Mouse (Mus musculus): ENCODE measurements at regions not wholly inside any gene's neighbourhood (a gene's known extent, or its start where the extent isn't known, plus 50 kb on each side); places are given as distances from the start of the nearest gene placed in this dataset.

GRCm38 (mm10) chr12:27062061-27062461 is 280.3 kb downstream of the Sox11 start:
- no peak for DNase-seq (ENCODE audit: low spot score in 2 of 2)

DNA sequence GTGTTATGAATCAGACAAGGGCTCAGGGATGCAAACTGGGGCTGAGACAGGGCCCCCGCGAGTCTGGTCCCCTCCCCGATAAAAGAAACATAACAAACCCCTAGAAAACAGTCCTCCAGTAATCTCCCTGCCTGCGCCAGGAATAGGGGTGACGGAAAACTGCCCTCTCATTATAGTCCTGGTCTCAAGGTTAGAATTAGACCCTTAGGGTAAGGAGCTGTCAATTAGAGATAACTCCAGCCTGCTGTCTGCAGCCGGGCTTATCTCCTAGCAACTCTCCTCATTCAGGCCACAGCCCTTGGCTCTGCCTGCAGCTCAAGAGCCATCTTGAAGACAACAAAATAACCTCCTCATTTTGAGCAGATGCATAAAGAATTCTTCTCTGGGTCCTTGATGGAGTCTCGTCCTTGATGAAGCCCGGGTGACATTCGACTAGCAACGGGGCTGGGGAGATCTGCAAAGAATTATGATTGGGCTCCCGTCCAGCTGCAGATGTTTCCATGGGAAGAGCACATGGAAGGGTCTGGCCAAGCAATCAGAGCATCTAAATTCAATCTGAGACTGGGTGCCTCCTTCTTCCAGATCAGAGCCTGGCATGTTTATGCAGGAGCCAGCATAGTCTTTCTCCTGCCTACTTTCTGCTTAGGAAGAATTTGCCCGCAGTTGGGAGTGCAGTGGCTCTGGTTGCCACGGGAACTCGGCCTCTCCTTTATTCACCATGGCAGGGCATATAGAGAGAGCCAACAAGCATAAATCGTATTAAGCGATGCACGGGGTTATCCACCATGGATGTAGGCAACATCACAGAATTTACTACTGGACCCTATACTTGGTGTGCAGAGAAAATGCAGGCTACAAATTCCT is 281.2 kb downstream of the Sox11 start:
- DNase-seq (ENCODE audit: low spot score in 2 of 2), result no peak

- DNase-seq (ENCODE audit: low spot score in 2 of 2), result no peak
Observed at GRCm38 (mm10) chr12:27059885-27060284, 282.5 kb downstream of the Sox11 start.

GRCm38 (mm10) chr12:27054411-27054810 is 288.0 kb downstream of the Sox11 start:
- DNase-seq (ENCODE audit: low spot score in 2 of 2), result no peak

GRCm38 (mm10) chr12:27037922-27038321 is 304.5 kb downstream of the Sox11 start:
- no peak for DNase-seq (ENCODE audit: low spot score in 2 of 2)

- no peak for DNase-seq (ENCODE audit: low spot score in 2 of 2)
Observed at GRCm38 (mm10) chr12:27019751-27020150, 322.6 kb downstream of the Sox11 start.

DNA sequence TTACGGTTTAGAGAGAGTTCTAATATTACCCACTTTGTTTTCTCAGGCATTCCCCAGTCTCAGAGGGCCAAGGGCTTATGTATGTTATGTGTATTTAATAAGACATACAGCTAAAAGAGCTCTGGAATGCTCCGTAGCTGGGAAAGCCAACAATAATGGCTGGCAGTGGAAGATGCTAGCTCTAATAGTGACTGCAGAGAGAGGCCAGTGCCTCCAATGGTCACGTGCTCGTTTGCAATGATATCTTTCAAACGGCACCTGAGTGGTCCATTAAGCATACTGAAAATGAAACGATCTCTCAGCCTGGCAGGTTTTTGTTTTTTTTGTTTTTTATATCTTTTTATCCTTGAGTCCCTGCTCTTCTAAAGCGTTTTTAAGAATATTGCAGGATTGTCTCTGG is 324.0 kb downstream of the Sox11 start:
- no peak for DNase-seq (ENCODE audit: low spot score in 2 of 2)

- no peak for DNase-seq (ENCODE audit: low spot score in 2 of 2)
Observed at GRCm38 (mm10) chr12:26999287-26999686, 343.1 kb downstream of the Sox11 start.

GRCm38 (mm10) chr12:26976284-26977065 is 365.9 kb downstream of the Sox11 start:
- no peak for DNase-seq (ENCODE audit: low spot score in 2 of 2)

- no peak for DNase-seq (ENCODE audit: low spot score in 2 of 2)
Observed at GRCm38 (mm10) chr12:26972495-26973113, 369.8 kb downstream of the Sox11 start.

DNA sequence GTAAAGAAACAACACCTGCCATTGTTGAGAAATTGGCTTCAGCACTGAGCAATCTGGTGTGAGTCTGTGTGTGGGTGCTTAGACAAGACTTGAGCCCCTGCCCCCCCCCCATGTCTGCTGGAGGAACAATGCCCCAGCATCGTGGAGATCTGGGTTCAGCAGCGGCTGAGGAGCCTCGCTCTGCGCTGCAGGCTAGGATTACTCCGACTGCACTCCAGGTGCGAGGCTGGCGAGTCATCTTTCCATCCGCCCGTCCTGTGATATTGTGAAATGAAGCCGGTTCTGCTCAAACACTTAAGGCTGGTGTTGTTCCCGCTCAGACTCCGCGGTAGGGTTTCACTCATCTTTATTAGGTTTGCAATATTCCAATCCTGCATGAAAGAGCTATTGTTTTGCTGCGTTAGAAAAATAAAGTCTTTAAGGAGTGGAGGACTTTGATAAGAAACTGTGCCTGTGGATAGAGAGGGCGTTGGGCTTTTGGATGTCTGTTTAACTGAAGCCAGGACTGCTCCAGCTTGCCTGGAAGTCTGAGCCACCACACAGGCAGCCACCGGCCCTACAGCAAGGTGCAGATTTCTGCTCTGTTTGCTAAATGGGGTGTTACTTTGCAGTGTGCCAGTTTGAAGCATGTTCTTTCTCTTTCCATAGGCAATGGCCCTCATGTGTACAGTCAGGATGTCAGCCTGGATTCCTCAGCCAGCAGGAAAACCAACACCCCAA is 375.2 kb downstream of the Sox11 start:
- DNase-seq (ENCODE audit: low spot score in 2 of 2), result no peak

DNA sequence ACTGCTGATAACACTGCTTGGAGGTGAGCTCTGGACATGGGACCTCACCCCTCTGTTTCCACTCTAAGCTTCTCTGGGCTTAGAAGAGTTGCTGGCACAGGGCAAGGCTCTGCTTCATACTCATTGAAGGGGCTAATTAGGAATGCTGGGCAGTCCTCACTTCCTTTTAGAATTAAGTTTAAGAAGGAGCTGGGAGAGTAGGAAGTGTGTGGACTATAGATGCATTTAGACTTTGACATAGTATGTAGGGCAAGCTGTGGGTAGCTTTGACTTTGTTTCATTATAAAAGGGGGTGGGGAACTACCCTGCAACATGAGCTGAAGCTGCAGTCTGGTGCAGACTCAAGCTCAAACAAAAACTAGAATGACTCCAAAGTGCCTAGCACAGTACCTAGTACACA is 378.5 kb downstream of the Sox11 start:
- no peak for DNase-seq (ENCODE audit: low spot score in 2 of 2)

DNA sequence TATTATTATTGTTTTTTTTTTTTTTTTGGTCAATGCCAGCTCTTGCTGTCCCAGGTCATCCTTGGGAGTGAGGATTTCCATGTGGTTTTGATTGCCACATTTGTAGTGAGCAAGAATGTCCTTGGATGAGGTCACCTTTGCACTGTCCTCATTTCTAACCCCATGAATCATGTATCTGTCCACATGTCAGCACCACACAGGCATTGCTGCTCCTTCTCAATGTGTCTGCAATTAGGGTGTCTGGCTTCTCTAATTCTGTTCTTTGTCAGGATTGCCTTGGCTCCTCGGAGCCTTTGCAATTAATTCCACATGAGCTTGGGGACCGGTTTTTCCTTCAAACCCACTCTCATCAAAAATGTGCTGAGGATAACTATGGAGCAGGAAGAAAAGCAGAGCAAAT is 402.5 kb downstream of the Sox11 start:
- no peak for DNase-seq (ENCODE audit: low spot score in 2 of 2)

DNA sequence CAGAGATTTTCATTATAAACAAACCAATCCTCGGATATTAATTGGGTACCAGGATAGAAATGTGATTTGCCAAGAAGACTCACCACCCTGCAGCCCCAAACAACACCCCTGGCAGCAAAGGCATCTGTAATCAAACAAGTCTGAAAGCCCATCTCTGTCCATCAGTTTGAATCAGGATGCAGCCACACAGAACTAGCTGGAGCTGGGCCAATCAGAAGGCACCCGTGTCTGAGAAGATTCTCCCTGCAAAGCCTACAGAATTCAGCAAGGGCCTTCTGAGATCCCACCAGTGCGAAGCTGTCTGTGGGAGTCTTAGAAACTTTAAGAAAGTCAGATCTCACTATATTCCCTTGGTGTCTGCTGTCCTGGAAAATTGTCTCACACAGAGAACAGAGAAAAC is 404.5 kb downstream of the Sox11 start:
- DNase-seq (ENCODE audit: low spot score in 2 of 2), result no peak

DNA sequence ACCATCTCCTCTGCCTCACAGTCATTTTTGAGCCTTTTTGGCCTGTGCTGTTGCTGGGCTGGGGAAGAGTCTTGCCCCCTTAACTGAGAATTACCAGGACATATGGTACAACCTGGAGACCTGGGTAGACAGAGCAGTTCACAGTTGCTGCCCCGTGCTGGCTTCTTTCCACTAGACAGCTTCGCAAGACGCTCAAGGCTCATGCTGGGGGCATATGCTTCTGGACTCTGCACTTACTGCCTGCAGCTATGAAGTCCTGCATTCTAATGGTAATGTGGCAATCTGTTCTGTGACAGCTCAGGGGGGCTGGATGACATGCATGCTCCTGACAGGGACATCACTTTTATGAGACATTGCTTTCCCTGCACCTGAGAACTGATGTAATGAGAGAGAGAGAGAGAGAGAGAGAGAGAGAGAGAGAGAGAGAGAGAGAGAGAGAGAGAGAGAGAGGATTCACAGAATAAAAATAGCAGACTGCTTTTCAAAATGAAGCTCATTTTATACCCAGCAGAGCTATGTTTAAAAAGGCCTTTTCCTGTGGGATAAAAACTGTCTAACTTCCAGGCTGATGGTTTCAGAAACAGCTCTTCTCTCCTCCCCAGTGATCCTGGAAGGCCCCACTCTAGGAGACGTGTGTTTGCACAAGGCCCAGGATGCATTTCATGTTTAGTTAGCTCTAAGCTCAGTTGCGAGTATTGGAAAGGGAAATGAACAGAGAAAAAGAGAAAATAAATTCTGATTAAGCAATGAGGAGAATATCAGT is 405.5 kb downstream of the Sox11 start:
- no peak for DNase-seq (ENCODE audit: low spot score in 2 of 2)

GRCm38 (mm10) chr12:26930155-26930867 is 412.1 kb downstream of the Sox11 start:
- no peak for DNase-seq (ENCODE audit: low spot score in 2 of 2)

GRCm38 (mm10) chr12:26906126-26906525 is 436.2 kb downstream of the Sox11 start:
- no peak for DNase-seq (ENCODE audit: low spot score in 2 of 2)

GRCm38 (mm10) chr12:26903894-26904272 is 434.9 kb downstream of the Cmpk2 start:
- no peak for DNase-seq (ENCODE audit: low spot score in 2 of 2)

DNA sequence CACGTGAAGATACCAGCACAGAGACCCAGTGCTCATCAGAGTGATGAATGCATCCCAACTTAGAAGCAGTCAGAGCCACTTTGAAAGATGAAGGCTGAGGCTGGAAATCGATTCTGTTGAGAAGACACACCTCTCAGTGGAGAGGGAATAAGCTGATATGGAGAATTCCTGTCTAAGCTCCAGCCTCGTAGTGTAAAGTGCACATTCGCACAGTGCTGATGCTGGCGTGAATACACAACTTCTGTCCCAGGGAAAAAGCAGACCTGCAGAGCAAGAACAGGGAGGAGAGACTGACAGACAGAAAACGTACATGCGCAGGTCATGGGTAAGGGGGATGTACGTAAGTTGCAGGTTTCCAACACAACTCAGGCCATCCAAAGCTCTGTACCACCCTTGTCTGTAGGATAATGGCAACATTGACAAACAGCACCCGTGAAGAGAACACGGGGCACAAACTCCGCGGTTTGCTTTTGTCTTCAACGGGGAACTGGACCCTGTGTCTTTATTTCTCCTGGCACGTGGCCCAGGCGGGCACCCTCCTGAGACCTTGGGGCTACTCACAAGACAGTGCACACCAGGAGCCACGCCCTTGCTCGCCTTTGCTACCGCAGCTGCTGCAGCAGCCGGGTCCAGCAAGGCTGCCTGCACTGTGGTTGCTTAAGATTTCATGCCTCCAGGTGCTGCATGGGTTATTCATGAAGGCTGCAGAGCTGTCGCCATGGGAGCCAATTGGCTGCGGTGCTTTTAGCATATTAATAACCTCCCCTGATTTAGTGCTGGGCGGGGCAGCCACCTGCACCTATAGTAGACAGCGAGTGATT is 434.3 kb downstream of the Cmpk2 start:
- DNase-seq (ENCODE audit: low spot score in 2 of 2), result no peak

GRCm38 (mm10) chr12:26891190-26891589 is 422.2 kb downstream of the Cmpk2 start:
- no peak for DNase-seq (ENCODE audit: low spot score in 2 of 2)

Data from spleen, postnatal 36 days (tissue).